Mouse (Mus musculus) naive thymus-derived CD4-positive, alpha-beta T cell, adult 5 months (primary cell): ENCODE results near the gene Gm732. TPM values are rescaled to one million over a fixed set of nuclear protein-coding genes. Genes with fewer than 3 reads are reported as not detected.

Experiments used
- polyA plus RNA-seq: library from polyadenylated mRNA; unstranded; fragments of 100-300 nt; shearing (Covaris generic); gene quantifications from one replicate; pipeline ENCODE4 v1.2.1, GENCODE M21; 2017

The Gm732 gene
- not detected for polyA plus RNA-seq

DNA sequence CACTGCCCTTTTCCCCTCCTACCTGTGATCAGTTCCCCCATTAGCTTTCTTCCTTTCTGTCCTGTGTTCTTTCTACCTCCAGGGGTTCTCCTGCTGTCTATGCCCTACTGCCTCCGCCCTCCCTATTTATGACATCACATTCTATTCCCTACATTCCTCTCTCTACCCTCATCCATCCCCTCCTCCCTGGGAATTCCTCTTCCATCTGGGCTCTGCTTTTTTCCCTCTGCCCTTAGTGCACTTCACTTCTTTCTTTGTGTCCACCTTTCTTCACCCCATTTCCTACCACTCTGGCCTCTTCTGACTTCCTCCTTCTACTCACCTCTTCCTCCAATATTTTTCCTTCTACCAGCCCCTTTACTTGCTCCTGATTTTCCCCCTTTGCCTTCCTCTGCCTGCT lies at the start of gene Gm732:
Gene Gm732 (minus strand): TSS at position 101 of the 400 bp plus-strand sequence.

Other genes with a start within 250 kb of the Gm732 start
- not detected for gene Tent5d, start 155.9 kb downstream of the Gm732 start, polyA plus RNA-seq
- gene 2610002M06Rik, start 132.1 kb downstream of the Gm732 start, polyA plus RNA-seq = 16.2 TPM